Mouse (Mus musculus): ENCODE results near the gene Pomgnt1. TPM values are rescaled to one million over a fixed set of nuclear protein-coding genes. Genes with fewer than 3 reads are reported as not detected.

The Pomgnt1 gene
- total and polyA plus RNA-seq, 3 experiments, result 6.2 to 40.5 (median 37.2) TPM

- no peak for ATAC-seq (ENCODE audit: extremely low read depth, insufficient number of reproducible peaks, low FRiP score, poor library complexity, severe bottlenecking)
- Histone ChIP-seq H3K27me3 (ENCODE audit: insufficient read depth, low read length) (no peaks in the 10 kb centered on the region), H3K4me3 (ENCODE audit: low read depth, low read length) (peak overlapping the region; percentile 96), H3K9me3 (replicated peaks) (no peaks in the 10 kb centered on the region), H3K4me1 (ENCODE audit: insufficient read depth, low read depth, low read length) (peaks cover 39% of the 10 kb centered on the region), H3K36me3 (replicated peaks) (peaks cover 49% of the 10 kb centered on the region)
- TF ChIP-seq TAL1 (conservative IDR thresholded peaks at IDR 0.05; ENCODE audit: low read depth, low read length) (no peak), GATA2 (IDR thresholded peaks at IDR 0.05; ENCODE audit: borderline replicate concordance, low read depth, low read length) (no peak), POLR2AphosphoS5 (IDR thresholded peaks at IDR 0.05; ENCODE audit: insufficient replicate concordance, low read depth, low read length) (no peak), CTCF (IDR thresholded peaks at IDR 0.05; ENCODE audit: low read depth, low read length) (no peak), GATA1 (IDR thresholded peaks at IDR 0.05; ENCODE audit: borderline replicate concordance, low read length) (no peak)
- no peak for DNase-seq (ENCODE audit: low spot score)
Measured at GRCm38 (mm10) chr4:116077240-116078095, 46.2 kb upstream of the Pomgnt1 start.

- DNase-seq (ENCODE audit: low spot score), result no peak
- H3K36me3 ChIP-seq (replicated peaks), result peaks cover 91% of the 10 kb centered on the region
Measured at GRCm38 (mm10) chr4:116088510-116089249, 35.0 kb upstream of the Pomgnt1 start.

GRCm38 (mm10) chr4:116096291-116096690 lies 27.3 kb upstream of the Pomgnt1 start:
- Histone ChIP-seq H3K36me3 (replicated peaks) (peaks cover 92% of the 10 kb centered on the region), H3K4me1 (ENCODE audit: insufficient read depth, low read depth, low read length) (peaks cover 55% of the 10 kb centered on the region), H3K9me3 (replicated peaks) (no peaks in the 10 kb centered on the region), H3K4me3 (ENCODE audit: low read depth, low read length) (no peak overlapping the region), H3K27me3 (ENCODE audit: insufficient read depth, low read length) (no peaks in the 10 kb centered on the region)
- DNase-seq (ENCODE audit: low spot score) (no peak), ATAC-seq (ENCODE audit: extremely low read depth, insufficient number of reproducible peaks, low FRiP score, poor library complexity, severe bottlenecking) (no peak)
- TF ChIP-seq GATA1 (IDR thresholded peaks at IDR 0.05; ENCODE audit: borderline replicate concordance, low read length) (no peak), POLR2AphosphoS5 (IDR thresholded peaks at IDR 0.05; ENCODE audit: insufficient replicate concordance, low read depth, low read length) (peak; percentile 48; the same call in 1 of the 2 replicates), TAL1 (conservative IDR thresholded peaks at IDR 0.05; ENCODE audit: low read depth, low read length) (no peak)

More at GRCm38 (mm10) chr4:116088510-116089249, 35.0 kb upstream of the Pomgnt1 start:
- ATAC-seq (ENCODE audit: extremely low read depth, insufficient number of reproducible peaks, low FRiP score, poor library complexity, severe bottlenecking), result no peak
- H3K9me3 ChIP-seq (replicated peaks), result no peaks in the 10 kb centered on the region
- no peak overlapping the region for H3K4me3 ChIP-seq (ENCODE audit: low read depth, low read length)
- TF ChIP-seq CTCF (IDR thresholded peaks at IDR 0.05; ENCODE audit: low read depth, low read length) (no peak), TAL1 (conservative IDR thresholded peaks at IDR 0.05; ENCODE audit: low read depth, low read length) (no peak), POLR2AphosphoS5 (IDR thresholded peaks at IDR 0.05; ENCODE audit: insufficient replicate concordance, low read depth, low read length) (no peak), GATA1 (IDR thresholded peaks at IDR 0.05; ENCODE audit: borderline replicate concordance, low read length) (no peak), GATA2 (IDR thresholded peaks at IDR 0.05; ENCODE audit: borderline replicate concordance, low read depth, low read length) (no peak)
- no peaks in the 10 kb centered on the region for H3K27me3 ChIP-seq (ENCODE audit: insufficient read depth, low read length)
- H3K4me1 ChIP-seq (ENCODE audit: insufficient read depth, low read depth, low read length), result peaks cover 15% of the 10 kb centered on the region

GRCm38 (mm10) chr4:116097211-116097610 lies 26.4 kb upstream of the Pomgnt1 start:
- TF ChIP-seq POLR2AphosphoS5 (IDR thresholded peaks at IDR 0.05; ENCODE audit: insufficient replicate concordance, low read depth, low read length), result no peak
- TF ChIP-seq CTCF (IDR thresholded peaks at IDR 0.05; ENCODE audit: low read depth, low read length), result no peak
- no peak for TF ChIP-seq TAL1 (conservative IDR thresholded peaks at IDR 0.05; ENCODE audit: low read depth, low read length)
- no peak for TF ChIP-seq GATA1 (IDR thresholded peaks at IDR 0.05; ENCODE audit: borderline replicate concordance, low read length)
- TF ChIP-seq GATA2 (IDR thresholded peaks at IDR 0.05; ENCODE audit: borderline replicate concordance, low read depth, low read length), result no peak
- ATAC-seq (ENCODE audit: extremely low read depth, insufficient number of reproducible peaks, low FRiP score, poor library complexity, severe bottlenecking) (no peak), DNase-seq (ENCODE audit: low spot score) (no peak)
- H3K36me3 ChIP-seq (replicated peaks), result peaks cover 89% of the 10 kb centered on the region
- H3K9me3 ChIP-seq (replicated peaks), result no peaks in the 10 kb centered on the region
- H3K4me3 ChIP-seq (ENCODE audit: low read depth, low read length), result no peak overlapping the region
- no peaks in the 10 kb centered on the region for H3K27me3 ChIP-seq (ENCODE audit: insufficient read depth, low read length)
- H3K4me1 ChIP-seq (ENCODE audit: insufficient read depth, low read depth, low read length), result peaks cover 63% of the 10 kb centered on the region

GRCm38 (mm10) chr4:116100959-116101358 lies 22.7 kb upstream of the Pomgnt1 start:
- peaks cover 78% of the 10 kb centered on the region for H3K4me1 ChIP-seq (ENCODE audit: insufficient read depth, low read depth, low read length)
- no peak overlapping the region; the same call in 1 of the 2 replicates for H3K4me3 ChIP-seq (ENCODE audit: low read depth, low read length)
- DNase-seq (ENCODE audit: low spot score) (peak; percentile 59), ATAC-seq (ENCODE audit: extremely low read depth, insufficient number of reproducible peaks, low FRiP score, poor library complexity, severe bottlenecking) (peak; percentile 91)
- peaks cover 88% of the 10 kb centered on the region for H3K36me3 ChIP-seq (replicated peaks)
- TF ChIP-seq CTCF (IDR thresholded peaks at IDR 0.05; ENCODE audit: low read depth, low read length) (no peak), GATA1 (IDR thresholded peaks at IDR 0.05; ENCODE audit: borderline replicate concordance, low read length) (no peak), TAL1 (conservative IDR thresholded peaks at IDR 0.05; ENCODE audit: low read depth, low read length) (peak; percentile 95), POLR2AphosphoS5 (IDR thresholded peaks at IDR 0.05; ENCODE audit: insufficient replicate concordance, low read depth, low read length) (no peak), GATA2 (IDR thresholded peaks at IDR 0.05; ENCODE audit: borderline replicate concordance, low read depth, low read length) (0 out of 2 replicates have a peak, but pooled peaks have one; percentile 15)
- H3K27me3 ChIP-seq (ENCODE audit: insufficient read depth, low read length), result no peaks in the 10 kb centered on the region
- H3K9me3 ChIP-seq (replicated peaks), result no peaks in the 10 kb centered on the region

GRCm38 (mm10) chr4:116105278-116105677 lies 18.4 kb upstream of the Pomgnt1 start:
- TF ChIP-seq CTCF (IDR thresholded peaks at IDR 0.05; ENCODE audit: low read depth, low read length), result no peak
- TF ChIP-seq TAL1 (conservative IDR thresholded peaks at IDR 0.05; ENCODE audit: low read depth, low read length), result no peak
- TF ChIP-seq GATA2 (IDR thresholded peaks at IDR 0.05; ENCODE audit: borderline replicate concordance, low read depth, low read length), result no peak
- no peak for TF ChIP-seq GATA1 (IDR thresholded peaks at IDR 0.05; ENCODE audit: borderline replicate concordance, low read length)
- no peak for TF ChIP-seq POLR2AphosphoS5 (IDR thresholded peaks at IDR 0.05; ENCODE audit: insufficient replicate concordance, low read depth, low read length)
- ATAC-seq (ENCODE audit: extremely low read depth, insufficient number of reproducible peaks, low FRiP score, poor library complexity, severe bottlenecking) (no peak), DNase-seq (ENCODE audit: low spot score) (no peak)
- Histone ChIP-seq H3K4me3 (ENCODE audit: low read depth, low read length) (no peak overlapping the region), H3K9me3 (replicated peaks) (no peaks in the 10 kb centered on the region), H3K4me1 (ENCODE audit: insufficient read depth, low read depth, low read length) (peaks cover 52% of the 10 kb centered on the region), H3K27me3 (ENCODE audit: insufficient read depth, low read length) (no peaks in the 10 kb centered on the region), H3K36me3 (replicated peaks) (peaks cover 78% of the 10 kb centered on the region)

All from G1E (cell line).